In genomic region chr9:123631666-123632065, GRCm38 (mm10) we compare ENCODE assay signal across 26 mouse cellular contexts. TPM values are rescaled to one million over a fixed set of nuclear protein-coding genes. Genes with fewer than 3 reads are reported as not detected.
A peak's percentile ranks its signal among the peaks of the same experiment; 100 is the strongest.
DNase-seq lines count a peak whose midpoint lies in the region; ATAC-seq and TF ChIP-seq lines count a peak whose summit lies in the region.
"Had no signal": no experiment of that assay in that cellular context is flagged by ENCODE, and none has a peak within 500 bp of the region (broad histone marks: within the 10 kb centered on the region; RNA-seq: fewer than 3 reads in every experiment).

No protein-coding gene starts in this region.

- no peak for TF ChIP-seq POLR2A in kidney, adult 2 months (IDR thresholded peaks at IDR 0.05; ENCODE audit: low read depth, low read length)

- no peaks in the 10 kb centered on the region for H3K9me3 ChIP-seq in kidney, embryonic 15.5 days (replicated peaks)
- H3K9me3 ChIP-seq: forebrain, embryonic 12.5 days; forebrain, embryonic 15.5 days; heart, embryonic 10.5 days; heart, embryonic 13.5 days had no signal

- no peaks in the 10 kb centered on the region for H3K27me3 ChIP-seq in kidney, adult 2 months (replicated peaks; ENCODE audit: control insufficient read depth, insufficient read depth, low read length)
- no peaks in the 10 kb centered on the region for H3K27me3 ChIP-seq in kidney, embryonic 15.5 days
- H3K27me3 ChIP-seq: forebrain, embryonic 12.5 days; forebrain, embryonic 15.5 days had no signal

- H3K4me3 ChIP-seq in kidney, adult 2 months (ENCODE audit: insufficient read depth, low read depth, low read length) = peak overlapping the region; percentile 64
- no peak overlapping the region for H3K4me3 ChIP-seq in kidney, embryonic 15.5 days (replicated peaks)
- H3K4me3 ChIP-seq: forebrain, embryonic 12.5 days; forebrain, embryonic 15.5 days; heart, adult 2 months; heart, embryonic 10.5 days; heart, embryonic 13.5 days had no signal

- peak overlapping the region; percentile 94 for H3K27ac ChIP-seq in kidney, adult 2 months (ENCODE audit: insufficient read depth, low read depth, low read length)
- H3K27ac ChIP-seq in kidney, embryonic 15.5 days = no peak overlapping the region
- H3K27ac ChIP-seq: forebrain, embryonic 12.5 days; forebrain, embryonic 15.5 days; heart, adult 2 months; heart, embryonic 10.5 days; heart, embryonic 13.5 days; hindbrain, embryonic 14.5 days; hindbrain, postnatal 0 days had no signal

- peaks cover 4% of the 10 kb centered on the region; the same call in 1 of the 2 replicates for H3K4me1 ChIP-seq in kidney, adult 2 months (ENCODE audit: control insufficient read depth, insufficient read depth, low read length)
- H3K4me1 ChIP-seq in kidney, embryonic 15.5 days = no peaks in the 10 kb centered on the region
- H3K4me1 ChIP-seq: forebrain, embryonic 12.5 days; forebrain, embryonic 15.5 days; heart, embryonic 10.5 days; heart, embryonic 13.5 days had no signal

- no peak overlapping the region for H3K4me2 ChIP-seq in kidney, embryonic 15.5 days
- H3K4me2 ChIP-seq: forebrain, embryonic 12.5 days; forebrain, embryonic 15.5 days; heart, embryonic 13.5 days; hindbrain, embryonic 14.5 days had no signal

- no peak for DNase-seq in kidney, adult 2 months
- no peak for DNase-seq in spleen, adult 18-20 months
- DNase-seq: adrenal gland, adult 2 months; adrenal gland, postnatal 14 days; cerebellum, adult 11-12 months; cerebellum, adult 8-10 months; cerebellum, postnatal 10 days; cerebellum, postnatal 36 days; gastrocnemius, postnatal 10 days; gastrocnemius, postnatal 36 days; heart, adult 2 months; heart, postnatal 14 days; heart, postnatal 4 days had no signal

- H3K36me3 ChIP-seq in kidney, adult 2 months (ENCODE audit: control insufficient read depth, insufficient read depth, low read length) = no peaks in the 10 kb centered on the region
- H3K36me3 ChIP-seq in kidney, embryonic 15.5 days = no peaks in the 10 kb centered on the region
- H3K36me3 ChIP-seq: forebrain, embryonic 12.5 days; forebrain, embryonic 15.5 days; heart, embryonic 10.5 days; heart, embryonic 13.5 days had no signal

- 56% methylated on average over 3 of the region's 3 CpGs for WGBS in kidney, adult 2 months
- 85% methylated on average over 3 of the region's 3 CpGs for WGBS in kidney, embryonic 15.5 days

- ATAC-seq in kidney, embryonic 15.5 days (replicated peaks; ENCODE audit: low FRiP score) = no peak
- ATAC-seq in common myeloid progenitor, adult 5-6 weeks (replicated peaks; ENCODE audit: low read depth, poor library complexity, severe bottlenecking) = 0 out of 2 replicates have a peak, but pooled peaks have one; percentile 36
- peak; percentile 66; the same call in 1 of the 2 replicates for ATAC-seq in neutrophil, adult 5-6 weeks (ENCODE audit: extremely low read depth, insufficient number of reproducible peaks, low FRiP score, poor library complexity, severe bottlenecking)
- ATAC-seq in erythroblast, adult 5-6 weeks (replicated peaks; ENCODE audit: low FRiP score, poor library complexity, severe bottlenecking) = no peak
- ATAC-seq: forebrain, embryonic 15.5 days; hindbrain, postnatal 0 days; inflammation-experienced regulatory T-cells, adult 6 months had no signal

- TF ChIP-seq CTCF in kidney, adult 2 months (conservative IDR thresholded peaks at IDR 0.05; ENCODE audit: insufficient read depth, insufficient read length, low read depth, low read length) = no peak

- no peak overlapping the region for H3K9ac ChIP-seq in kidney, embryonic 15.5 days
- H3K9ac ChIP-seq: forebrain, embryonic 12.5 days; forebrain, embryonic 15.5 days; heart, embryonic 13.5 days; hindbrain, embryonic 14.5 days had no signal

RNA-seq across cellular contexts. Expression of gene Slc6a20b, which starts 0.7 kb away (rescaled TPM):
- 341 and 382 TPM in 2 replicates for polyA plus RNA-seq in kidney, adult 2 months (2012; rRNA removed)
- 2.2 and 2.7 TPM in 2 replicates for polyA plus RNA-seq in kidney, embryonic 15.5 days (2015; fragmentation: Nextera tagmentation; extraction: Ambion mirVana)
- 0.19 and 0.37 TPM in 2 replicates for total RNA-seq in common myeloid progenitor, adult 5-6 weeks (2017)
- 0.35 and 0.49 TPM in 2 replicates for total RNA-seq in neutrophil, adult 5-6 weeks (2017)
- 1.0 TPM in 1 of 2 replicates, not detected in the other for total RNA-seq in erythroblast, adult 5-6 weeks (2015; ENCODE audit: low replicate concordance)
- total RNA-seq in erythroblast, adult 5-6 weeks (2017; ENCODE audit: low replicate concordance) = 1.3 and 1.4 TPM in 2 replicates
- total RNA-seq: adrenal gland, postnatal 14 days; gastrocnemius, postnatal 10 days; gastrocnemius, postnatal 36 days; heart, adult 2 months; heart, postnatal 14 days; heart, postnatal 4 days had no signal
- polyA plus RNA-seq: adrenal gland, adult 2 months had no signal

RNA-seq across cellular contexts. Expression of gene Ccr9, which starts 46.6 kb away (rescaled TPM):
- 0.24 and 0.91 TPM in 2 replicates for polyA plus RNA-seq in kidney, adult 2 months (2012; rRNA removed)
- 0.08 and 0.12 TPM in 2 replicates for polyA plus RNA-seq in kidney, embryonic 15.5 days (2015; fragmentation: Nextera tagmentation; extraction: Ambion mirVana)
- 0.32 and 0.82 TPM in 2 replicates for total RNA-seq in common myeloid progenitor, adult 5-6 weeks (2017)
- 4.3 and 5.6 TPM in 2 replicates for total RNA-seq in neutrophil, adult 5-6 weeks (2017)
- total RNA-seq in erythroblast, adult 5-6 weeks (2015; ENCODE audit: low replicate concordance) = 0.84 and 3.5 TPM in 2 replicates
- total RNA-seq in erythroblast, adult 5-6 weeks (2017; ENCODE audit: low replicate concordance) = 0.34 and 0.84 TPM in 2 replicates
- total RNA-seq: adrenal gland, adult 2 months; granulocyte monocyte progenitor cell, adult 5-6 weeks; MEL had no signal
- polyA plus RNA-seq: heart, embryonic 10.5 days had no signal

RNA-seq across cellular contexts. Expression of gene Slc6a20a, which starts 47.0 kb away (rescaled TPM):
- polyA plus RNA-seq in kidney, adult 2 months (2012; rRNA removed) = 26.8 and 40.4 TPM in 2 replicates
- polyA plus RNA-seq in kidney, embryonic 15.5 days (2015; fragmentation: Nextera tagmentation; extraction: Ambion mirVana) = 0.58 and 0.78 TPM in 2 replicates
- total RNA-seq in common myeloid progenitor, adult 5-6 weeks (2017) = 0.39 and 1.5 TPM in 2 replicates
- total RNA-seq in neutrophil, adult 5-6 weeks (2017) = not detected in 2 replicates
- total RNA-seq in erythroblast, adult 5-6 weeks (2015; ENCODE audit: low replicate concordance) = 34.3 and 35.2 TPM in 2 replicates
- total RNA-seq in erythroblast, adult 5-6 weeks (2017; ENCODE audit: low replicate concordance) = 39.0 TPM in 2 replicates
- total RNA-seq: gastrocnemius, postnatal 36 days; granulocyte monocyte progenitor cell, adult 5-6 weeks; heart, adult 2 months; heart, postnatal 14 days; heart, postnatal 4 days; MEL had no signal
- polyA plus RNA-seq: heart, embryonic 10.5 days; heart, embryonic 13.5 days; inflammation-experienced regulatory T-cells, adult 6 months had no signal

Comparison
In these comparisons a context has a peak if more than half of its experiments do, and no peak if none do; other contexts are left out.
1. ATAC-seq: peak in common myeloid progenitor, adult 5-6 weeks (single experiment) and neutrophil, adult 5-6 weeks (single experiment); none in kidney, embryonic 15.5 days (single experiment) and erythroblast, adult 5-6 weeks (single experiment).
2. RNA of gene Slc6a20a, which starts 47.0 kb away (total RNA-seq): 34.3 to 39.0 TPM in erythroblast, adult 5-6 weeks; 0.39 to 1.5 TPM in common myeloid progenitor, adult 5-6 weeks and not detected in neutrophil, adult 5-6 weeks; every median in the first group is over 10 times any median in the second.